Mouse (Mus musculus): ENCODE measurements around the gene Pgrmc1.
A peak's percentile ranks its signal among the peaks of the same experiment; 100 is the strongest.
"Not testable (repeated sequence)": the region's sequence is repeated elsewhere in the genome, so short reads cannot be mapped to it uniquely, and the experiment has no call there.

Gene Pgrmc1

GRCm38 (mm10) chrX:36597707-36598389 is at the start of gene Pgrmc1:
Pgrmc1 (plus strand) TSS chrX:36598206.
- DNase-seq = peak; percentile 87

GRCm38 (mm10) chrX:36548798-36549197 is 49.2 kb upstream of the Pgrmc1 start:
- no peak for DNase-seq

- DNase-seq = peak; percentile 39
Measured at GRCm38 (mm10) chrX:36550906-36551305, 47.1 kb upstream of the Pgrmc1 start.

DNA sequence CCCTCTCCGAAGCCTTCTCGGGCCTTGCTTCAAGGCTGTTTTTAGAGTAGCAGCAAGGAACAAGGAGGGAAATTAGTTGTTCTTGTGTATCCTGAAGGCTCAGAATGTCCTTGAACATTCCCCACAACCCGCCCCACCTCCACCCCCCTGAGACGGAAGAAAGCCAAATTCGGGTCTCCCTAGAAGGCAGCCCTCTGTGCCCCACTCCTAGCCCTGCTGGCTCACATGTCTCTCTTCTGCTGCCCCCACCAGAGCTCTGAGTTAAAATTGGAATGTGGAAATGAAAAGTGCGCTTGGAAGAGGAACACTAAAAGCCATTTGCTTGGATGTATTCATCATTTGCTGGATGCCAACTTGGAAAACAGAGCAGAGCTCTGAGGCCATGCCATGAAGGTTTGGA is 46.7 kb upstream of the Pgrmc1 start:
- no peak for DNase-seq

DNA sequence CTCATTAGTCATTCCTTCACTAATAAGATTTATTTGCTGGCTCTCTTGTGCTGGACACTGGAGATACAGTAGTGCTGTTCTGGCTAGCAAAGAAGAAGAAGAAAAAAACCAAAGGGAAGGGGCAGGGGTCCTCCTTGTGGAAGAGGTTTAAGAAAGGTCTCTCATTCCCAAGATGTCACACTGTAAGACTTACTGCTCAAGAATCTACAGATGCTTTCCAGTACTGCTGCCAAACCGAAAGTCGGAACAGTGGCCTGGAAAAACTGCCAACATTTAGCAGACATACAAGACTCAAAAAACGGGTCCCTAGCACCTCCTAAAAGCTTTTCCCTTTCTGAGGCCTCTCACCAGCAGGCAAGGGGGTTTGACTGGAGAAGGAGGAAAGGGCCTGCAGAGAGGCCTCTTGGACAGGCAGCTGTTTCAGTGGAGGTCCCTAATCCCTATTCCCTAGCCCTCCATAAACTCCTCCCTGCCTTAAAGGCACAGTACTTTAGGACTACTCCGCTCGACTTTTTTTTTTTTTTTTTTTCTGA is 45.9 kb upstream of the Pgrmc1 start:
- peak; percentile 58 for DNase-seq

DNA sequence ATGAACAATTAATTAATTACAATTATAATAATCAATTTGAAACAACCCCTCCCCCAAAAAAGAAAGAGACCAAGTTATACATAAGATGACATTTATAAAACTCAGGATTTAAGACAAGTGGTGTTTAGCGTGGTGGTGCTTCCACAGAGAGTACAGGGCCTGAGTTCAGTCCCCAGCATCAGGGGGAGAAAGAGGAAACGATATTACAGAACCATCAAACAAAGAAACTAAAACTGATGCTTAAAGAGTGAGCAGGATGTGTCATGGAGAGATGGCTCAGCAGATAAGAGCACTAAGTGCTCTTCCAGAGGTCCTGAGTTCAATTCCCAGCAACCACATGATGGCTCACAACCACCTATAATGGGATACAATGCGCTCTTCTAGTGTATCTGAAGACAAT is 45.3 kb upstream of the Pgrmc1 start:
- no peak for DNase-seq

DNA sequence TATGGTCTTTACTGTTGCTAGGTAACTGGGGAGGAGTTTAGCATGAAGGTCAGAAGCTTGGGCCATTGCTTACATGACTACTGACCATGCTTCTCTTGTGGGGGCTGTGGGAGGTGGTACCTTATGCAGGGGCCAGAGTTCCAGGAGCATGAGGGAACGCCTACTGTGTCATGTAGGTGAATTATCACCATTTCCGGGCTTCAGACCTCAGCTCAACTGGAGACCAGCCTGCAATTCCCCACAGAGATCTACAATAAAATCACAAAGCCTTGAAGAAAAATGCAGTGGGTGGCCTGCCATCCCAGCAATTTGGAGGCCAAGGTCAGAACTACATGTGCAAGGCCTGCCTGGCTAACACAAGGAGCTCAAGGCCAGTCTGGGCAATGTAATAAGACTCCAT is 42.8 kb upstream of the Pgrmc1 start:
- not testable (repeated sequence) for DNase-seq

GRCm38 (mm10) chrX:36560170-36560569 is 37.8 kb upstream of the Pgrmc1 start:
- DNase-seq = no peak

DNA sequence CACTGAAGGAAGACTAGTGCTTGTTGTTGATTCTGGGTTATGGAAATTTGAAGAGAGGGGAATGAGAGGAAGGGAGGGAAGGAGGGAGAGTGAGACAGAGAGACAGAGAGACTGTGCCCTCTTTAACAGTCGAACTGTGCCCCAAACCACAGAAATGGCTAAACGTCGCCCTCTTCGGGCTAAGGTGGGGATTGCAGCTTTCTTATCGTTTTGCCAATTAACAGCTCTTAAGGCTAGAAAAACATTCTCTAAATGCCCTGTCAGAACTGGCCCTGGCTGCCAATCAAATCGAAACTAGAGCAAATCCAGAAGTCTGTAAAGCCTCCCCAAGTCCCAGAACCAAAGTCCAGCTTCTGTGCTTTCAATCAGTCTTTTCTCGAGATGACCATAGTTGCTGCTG is 36.4 kb upstream of the Pgrmc1 start:
- DNase-seq = peak; percentile 79

GRCm38 (mm10) chrX:36562079-36562478 is 35.9 kb upstream of the Pgrmc1 start:
- no peak for DNase-seq

DNA sequence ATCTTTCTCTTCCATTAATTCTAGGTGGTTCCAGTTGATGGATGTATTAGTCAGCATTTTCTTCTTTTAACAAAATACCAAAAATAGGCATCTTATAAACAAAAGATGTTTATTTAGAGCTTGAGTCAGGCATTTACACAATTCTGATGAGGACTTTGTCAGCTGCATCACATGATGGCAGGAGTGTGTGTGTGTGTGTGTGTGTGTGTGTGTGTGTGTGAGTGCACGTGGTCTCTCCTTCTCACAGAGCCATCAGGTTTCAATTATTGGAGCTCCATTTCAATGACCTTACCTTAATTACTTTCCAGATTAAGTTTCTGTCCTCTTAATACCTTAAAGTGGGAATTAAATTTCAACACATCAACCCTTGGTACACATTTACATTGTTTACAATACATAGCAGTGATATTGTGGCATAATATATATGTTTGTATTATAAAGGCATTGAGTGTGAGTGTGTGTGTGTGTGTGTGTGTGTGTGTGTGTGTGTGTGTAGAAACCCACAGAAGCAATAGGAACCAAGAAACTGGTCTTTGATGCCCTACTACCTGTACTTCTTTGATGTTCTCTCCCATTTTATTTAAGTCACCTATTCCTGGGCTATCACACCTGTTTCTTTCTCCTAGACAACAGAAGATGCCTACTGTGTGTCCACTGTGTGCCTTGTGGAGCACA is 11.2 kb upstream of the Pgrmc1 start:
- DNase-seq = no peak

DNA sequence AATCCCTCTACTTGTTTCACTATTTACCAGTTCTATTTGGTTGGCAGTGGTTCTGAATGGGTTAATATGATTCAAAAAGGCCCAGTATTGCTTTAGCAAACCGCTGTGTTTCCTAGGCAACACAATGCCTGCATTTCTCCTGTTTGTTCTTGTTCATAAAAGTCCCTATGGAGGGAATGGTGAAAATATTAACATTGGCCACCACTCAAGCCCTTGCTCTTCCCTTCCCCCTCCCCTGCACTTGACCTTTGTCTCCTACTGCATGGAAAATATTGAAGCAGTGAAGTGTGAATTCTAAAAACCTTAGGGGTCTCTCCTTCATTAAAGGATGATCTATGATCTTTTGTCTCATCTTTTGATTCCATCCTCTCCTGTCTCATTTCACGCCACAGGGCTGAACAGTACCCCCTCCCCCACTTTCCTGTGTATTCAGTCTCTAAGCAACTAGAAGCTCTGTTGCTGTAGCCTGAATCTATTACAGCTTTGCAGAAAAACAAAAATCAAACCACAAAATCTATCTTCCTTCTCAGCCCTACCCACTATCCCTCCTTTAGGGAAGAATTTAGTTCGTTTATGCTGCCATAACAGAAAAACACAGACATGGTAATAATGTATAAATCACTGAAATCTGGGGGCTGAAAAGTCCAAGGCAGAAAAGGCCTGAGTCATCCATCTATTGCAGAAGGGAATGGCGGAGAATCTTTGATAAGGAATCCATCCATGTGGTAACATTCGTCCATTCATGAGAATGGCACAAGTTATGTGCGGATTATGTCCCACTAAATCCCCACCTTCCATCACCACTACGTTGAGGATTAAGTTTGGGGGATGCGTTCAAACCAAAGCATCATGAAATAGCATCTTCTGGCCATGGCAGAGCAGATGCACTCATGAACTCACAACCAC is 10.4 kb upstream of the Pgrmc1 start:
- DNase-seq = peak; percentile 22

DNA sequence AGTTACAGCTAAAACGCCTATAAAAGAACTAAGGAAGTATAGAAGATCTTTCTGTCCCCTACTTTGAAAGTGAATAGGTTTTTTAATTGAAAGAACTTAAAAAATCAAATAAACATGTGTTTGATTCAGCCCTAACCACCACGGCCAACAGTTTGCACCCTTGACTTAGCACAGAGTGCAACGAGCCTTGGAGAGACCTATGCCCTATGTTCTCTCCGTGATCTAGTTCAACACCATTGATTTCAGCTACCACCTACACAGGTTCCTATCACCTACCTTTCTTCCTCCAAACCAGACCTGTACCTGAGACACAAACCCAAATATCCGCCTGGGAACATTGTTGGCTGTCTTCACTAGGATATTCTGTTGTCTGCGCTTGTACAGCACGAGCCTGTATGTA is 7.7 kb upstream of the Pgrmc1 start:
- DNase-seq = no peak

- no peak for DNase-seq
Measured at GRCm38 (mm10) chrX:36591120-36591519, 6.9 kb upstream of the Pgrmc1 start.

DNA sequence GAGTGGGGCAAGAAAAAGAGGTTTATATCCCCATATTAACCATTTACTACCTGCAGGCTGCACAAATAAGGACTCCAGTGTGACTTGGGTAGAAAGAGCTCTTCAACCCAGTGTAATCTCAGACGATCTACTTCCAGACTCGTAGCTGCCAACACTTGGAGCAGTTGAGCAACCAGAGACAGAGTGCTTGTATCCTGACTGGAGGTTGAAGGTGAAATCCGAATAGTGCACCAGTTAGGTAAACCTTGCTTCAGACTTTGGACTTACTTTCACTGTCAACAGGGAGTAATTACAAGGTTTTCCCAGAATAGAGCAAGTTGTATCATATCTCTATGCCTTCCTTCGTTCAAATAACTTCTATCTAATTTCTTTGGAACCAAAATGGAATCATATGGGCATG is 6.5 kb upstream of the Pgrmc1 start:
- DNase-seq = no peak

DNA sequence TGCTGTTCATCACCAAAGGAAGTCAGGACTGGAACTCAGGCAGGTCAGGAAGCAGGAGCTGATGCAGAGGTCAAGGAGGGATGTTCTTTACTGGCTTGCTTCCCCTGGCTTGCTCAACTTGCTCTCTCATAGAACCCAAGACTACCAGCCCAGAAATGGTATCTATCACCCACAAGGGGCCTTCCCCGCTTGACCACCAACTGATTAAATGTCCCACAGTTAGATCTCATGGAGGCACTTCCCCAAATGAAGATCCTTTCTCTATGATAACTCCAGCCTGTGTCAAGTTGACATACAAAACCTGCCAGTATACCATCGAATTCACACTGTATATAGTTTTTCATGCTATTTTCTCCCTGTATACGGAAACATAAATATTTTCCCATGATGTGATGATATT is 2.8 kb upstream of the Pgrmc1 start:
- no peak for DNase-seq

DNA sequence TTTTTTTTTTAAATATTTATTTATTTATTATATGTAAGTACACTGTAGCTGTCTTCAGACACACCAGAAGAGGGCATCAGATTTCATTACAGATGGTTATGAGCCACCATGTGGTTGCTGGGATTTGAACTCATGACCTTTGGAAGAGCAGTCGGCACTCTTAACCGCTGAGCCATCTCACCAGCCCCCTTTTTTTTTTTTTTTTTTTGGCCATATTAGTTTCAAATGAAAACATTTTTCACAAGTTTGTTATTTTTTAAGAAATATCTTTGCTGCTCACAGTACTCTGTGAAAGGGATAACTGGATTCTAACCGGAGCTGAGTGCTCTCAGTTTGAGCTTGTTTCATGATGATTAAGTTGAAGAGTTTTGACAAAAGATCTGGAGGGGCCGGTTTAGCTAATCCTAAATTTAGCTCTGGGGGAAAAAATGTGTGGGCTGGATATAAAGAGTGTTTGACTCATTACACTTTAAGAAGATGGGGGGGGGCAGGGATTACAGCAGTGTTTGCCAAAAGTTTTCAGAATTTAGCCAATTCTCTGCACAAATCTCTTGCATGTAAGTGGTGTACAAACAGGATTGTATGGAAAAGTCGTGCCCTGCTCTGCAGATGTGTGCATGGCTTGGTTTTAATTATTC is 1.4 kb upstream of the Pgrmc1 start:
- not testable (repeated sequence) for DNase-seq

- DNase-seq = no peak
Measured at GRCm38 (mm10) chrX:36598390-36598810, 394 bp downstream of the Pgrmc1 start.

DNA sequence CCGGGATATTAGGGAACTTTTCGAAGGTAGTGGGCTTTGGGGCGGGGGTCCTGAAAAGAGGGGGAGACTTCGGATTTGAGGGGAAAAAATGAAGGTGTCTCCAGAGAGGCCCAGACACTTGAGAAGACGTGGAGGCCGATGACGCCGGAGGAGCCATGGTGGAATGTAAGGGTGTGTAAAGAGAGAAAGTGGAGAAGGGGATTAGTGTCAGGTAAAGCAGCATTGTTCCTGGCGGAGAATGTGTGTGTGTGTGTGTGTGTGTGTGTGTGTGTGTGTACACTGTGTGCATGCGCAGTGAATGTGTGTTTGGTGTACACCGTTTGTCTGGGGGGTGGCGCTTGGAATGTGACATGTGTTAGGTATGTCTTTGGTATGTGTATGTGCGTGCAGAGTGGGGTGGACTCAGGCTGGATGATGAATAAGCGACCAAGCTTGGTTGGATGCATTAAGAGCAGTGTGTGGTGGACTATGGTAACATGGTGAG is 897 bp downstream of the Pgrmc1 start:
- DNase-seq = peak; percentile 35

DNA sequence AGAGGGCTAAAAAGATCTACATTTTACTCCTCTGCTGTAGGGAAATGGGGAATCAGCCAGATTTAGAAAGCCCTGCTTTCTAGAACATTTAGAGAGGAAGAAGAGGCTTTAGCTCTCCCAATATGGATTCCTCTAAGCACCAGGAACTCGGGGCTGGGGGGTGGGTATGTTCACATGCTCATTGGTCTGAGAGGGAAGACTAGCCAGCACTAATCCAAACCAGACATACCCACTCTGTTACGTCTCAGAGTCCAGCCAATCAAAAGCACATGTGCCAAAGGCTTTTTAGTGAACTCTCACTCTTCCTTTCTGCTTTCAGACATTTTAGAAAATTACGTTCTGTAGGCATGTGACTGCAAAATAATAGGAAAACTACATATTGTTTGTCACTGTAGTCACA is 1.6 kb downstream of the Pgrmc1 start:
- DNase-seq = no peak

GRCm38 (mm10) chrX:36600066-36600465 is 2.1 kb downstream of the Pgrmc1 start:
- DNase-seq = no peak

GRCm38 (mm10) chrX:36602926-36603325 is 4.9 kb downstream of the Pgrmc1 start:
- no peak for DNase-seq

DNA sequence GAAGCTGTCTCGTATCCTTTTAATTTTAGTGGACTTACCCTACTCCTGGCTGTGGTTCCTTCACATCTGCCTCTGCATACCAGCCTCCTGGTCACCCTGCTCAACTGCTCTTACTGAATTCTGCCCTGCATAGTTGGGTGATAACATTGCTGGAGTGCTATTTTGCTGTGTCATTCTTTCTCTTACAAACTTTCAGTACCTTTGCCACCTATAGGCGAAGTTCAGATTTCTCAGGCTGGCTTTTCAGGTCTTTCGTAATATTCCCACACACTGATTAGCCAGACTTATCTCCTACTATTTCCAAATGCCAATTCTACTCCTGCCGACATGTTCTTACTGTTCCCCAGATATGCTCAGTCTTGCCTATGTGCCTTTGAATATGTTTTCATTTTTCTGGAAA is 6.0 kb downstream of the Pgrmc1 start:
- DNase-seq = peak; percentile 14
